Mouse (Mus musculus): ENCODE measurements around the gene Gm29276.
"Not testable (repeated sequence)": the region's sequence is repeated elsewhere in the genome, so short reads cannot be mapped to it uniquely, and the experiment has no call there.

Gene Gm29276

GRCm38 (mm10) chrY:42582150-42582549 is at the start of gene Gm29276:
TSS of gene Gm29276 (minus strand) at chrY:42582250.
- not testable (repeated sequence) for DNase-seq (ENCODE audit: low spot score)
